Mouse (Mus musculus): ENCODE results near the gene Ears2. TPM values are rescaled to one million over a fixed set of nuclear protein-coding genes. Genes with fewer than 3 reads are reported as not detected.

Gene Ears2
- polyA plus RNA-seq, 1 experiment from 2014 or later, result 16.3 TPM

- WGBS, result 96% methylated on average over 9 of the region's 9 CpGs
- ATAC-seq (ENCODE audit: low FRiP score) (no peak), DNase-seq (ENCODE audit: low spot score, missing footprints) (no peak)
- 0 out of 2 replicates have a peak, but pooled peaks cover 6% of the 10 kb centered on the region for H3K36me3 ChIP-seq (ENCODE audit: control insufficient read depth, insufficient read depth, low read length)
- H3K4me1 ChIP-seq (ENCODE audit: control insufficient read depth, insufficient read depth, low read length), result no peaks in the 10 kb centered on the region
- no peak overlapping the region for H3K4me3 ChIP-seq (ENCODE audit: low read depth, low read length)
- no peaks in the 10 kb centered on the region for H3K27me3 ChIP-seq (ENCODE audit: control insufficient read depth, insufficient read depth, low read length)
- no peak overlapping the region for H3K4me2 ChIP-seq
- H3K27ac ChIP-seq (ENCODE audit: low read depth, low read length), result no peak overlapping the region
- no peaks in the 10 kb centered on the region for H3K9me3 ChIP-seq (ENCODE audit: control insufficient read depth, low read length)
- H3K9ac ChIP-seq (ENCODE audit: low read length), result no peak overlapping the region
These were observed 18.9 kb downstream of the Ears2 start for GRCm38 (mm10) chr7:122048191-122048590.

DNA sequence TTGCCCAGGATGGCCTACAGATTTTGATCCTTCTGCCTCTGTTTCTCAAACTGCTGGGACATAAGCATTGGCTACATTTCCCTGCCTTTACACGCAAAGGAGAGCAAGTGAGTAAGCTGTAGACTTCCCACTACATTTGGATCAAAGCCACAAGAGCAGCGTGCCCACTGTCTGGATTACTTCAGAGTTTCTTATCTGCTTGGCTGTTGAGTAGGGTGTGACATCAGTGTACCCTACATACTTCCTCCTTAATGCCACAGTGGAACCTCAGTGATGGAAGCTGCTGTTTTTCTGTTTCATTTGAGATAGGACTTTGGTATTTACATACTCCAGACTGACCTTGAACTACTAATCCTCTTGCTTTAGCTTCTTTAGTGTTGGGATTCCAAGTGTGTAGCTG is 20.2 kb downstream of the Ears2 start:
- H3K27ac ChIP-seq (ENCODE audit: low read depth, low read length), result no peak overlapping the region
- DNase-seq (ENCODE audit: low spot score, missing footprints), result no peak
- H3K4me1 ChIP-seq (ENCODE audit: control insufficient read depth, insufficient read depth, low read length), result no peaks in the 10 kb centered on the region
- WGBS, result 89% methylated on average over 2 of the region's 2 CpGs
- no peak overlapping the region for H3K4me3 ChIP-seq (ENCODE audit: low read depth, low read length)
- no peaks in the 10 kb centered on the region for H3K27me3 ChIP-seq (ENCODE audit: control insufficient read depth, insufficient read depth, low read length)
- no peak for ATAC-seq (ENCODE audit: low FRiP score)
- H3K4me2 ChIP-seq, result no peak overlapping the region
- H3K9ac ChIP-seq (ENCODE audit: low read length), result no peak overlapping the region
- H3K36me3 ChIP-seq (ENCODE audit: control insufficient read depth, insufficient read depth, low read length), result 0 out of 2 replicates have a peak, but pooled peaks cover 6% of the 10 kb centered on the region
- H3K9me3 ChIP-seq (ENCODE audit: control insufficient read depth, low read length), result no peaks in the 10 kb centered on the region

DNA sequence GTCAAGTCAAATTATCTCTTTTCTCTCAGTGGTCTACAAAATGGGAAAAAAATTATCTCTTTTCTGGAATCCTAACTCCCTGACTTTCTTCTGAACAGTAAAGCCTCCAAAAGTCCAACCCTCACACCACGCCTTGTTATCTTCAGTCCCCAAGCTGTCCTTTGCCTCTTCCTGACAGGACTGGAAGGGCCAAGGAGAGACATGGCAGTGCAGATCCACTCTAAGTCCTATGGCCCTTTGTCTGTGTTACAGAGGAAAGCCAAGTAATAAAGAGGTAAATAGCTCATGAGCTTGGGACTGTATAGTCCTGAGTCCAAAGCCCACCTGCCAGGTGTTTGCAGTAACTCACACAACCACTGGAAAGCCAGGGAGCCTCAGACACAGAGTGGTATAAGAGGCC is 21.4 kb downstream of the Ears2 start:
- H3K27me3 ChIP-seq (ENCODE audit: control insufficient read depth, insufficient read depth, low read length), result no peaks in the 10 kb centered on the region
- H3K4me2 ChIP-seq, result no peak overlapping the region
- DNase-seq (ENCODE audit: low spot score, missing footprints) (no peak), ATAC-seq (ENCODE audit: low FRiP score) (no peak)
- no peak overlapping the region for H3K4me3 ChIP-seq (ENCODE audit: low read depth, low read length)
- H3K36me3 ChIP-seq (ENCODE audit: control insufficient read depth, insufficient read depth, low read length), result 0 out of 2 replicates have a peak, but pooled peaks cover 6% of the 10 kb centered on the region
- no peaks in the 10 kb centered on the region for H3K9me3 ChIP-seq (ENCODE audit: control insufficient read depth, low read length)
- no peaks in the 10 kb centered on the region for H3K4me1 ChIP-seq (ENCODE audit: control insufficient read depth, insufficient read depth, low read length)
- no peak overlapping the region for H3K9ac ChIP-seq (ENCODE audit: low read length)
- no peak overlapping the region for H3K27ac ChIP-seq (ENCODE audit: low read depth, low read length)
- 96% methylated on average over 1 of the region's 1 CpGs for WGBS

GRCm38 (mm10) chr7:122045181-122045634 is 21.9 kb downstream of the Ears2 start:
- Histone ChIP-seq H3K27me3 (ENCODE audit: control insufficient read depth, insufficient read depth, low read length) (no peaks in the 10 kb centered on the region), H3K9ac (ENCODE audit: low read length) (no peak overlapping the region), H3K36me3 (ENCODE audit: control insufficient read depth, insufficient read depth, low read length) (0 out of 2 replicates have a peak, but pooled peaks cover 6% of the 10 kb centered on the region), H3K27ac (ENCODE audit: low read depth, low read length) (no peak overlapping the region), H3K4me3 (ENCODE audit: low read depth, low read length) (no peak overlapping the region), H3K4me2 (no peak overlapping the region), H3K4me1 (ENCODE audit: control insufficient read depth, insufficient read depth, low read length) (no peaks in the 10 kb centered on the region), H3K9me3 (ENCODE audit: control insufficient read depth, low read length) (no peaks in the 10 kb centered on the region)
- DNase-seq (ENCODE audit: low spot score, missing footprints), result no peak
- no peak for ATAC-seq (ENCODE audit: low FRiP score)
- 89% methylated on average over 4 of the region's 4 CpGs for WGBS

GRCm38 (mm10) chr7:122044106-122044505 is 23.0 kb downstream of the Ears2 start:
- no peak overlapping the region for H3K27ac ChIP-seq (ENCODE audit: low read depth, low read length)
- H3K9me3 ChIP-seq (ENCODE audit: control insufficient read depth, low read length), result no peaks in the 10 kb centered on the region
- no peak for ATAC-seq (ENCODE audit: low FRiP score)
- H3K9ac ChIP-seq (ENCODE audit: low read length), result no peak overlapping the region
- H3K27me3 ChIP-seq (ENCODE audit: control insufficient read depth, insufficient read depth, low read length), result no peaks in the 10 kb centered on the region
- 0 out of 2 replicates have a peak, but pooled peaks cover 6% of the 10 kb centered on the region for H3K36me3 ChIP-seq (ENCODE audit: control insufficient read depth, insufficient read depth, low read length)
- H3K4me3 ChIP-seq (ENCODE audit: low read depth, low read length), result no peak overlapping the region
- 86% methylated on average over 8 of the region's 8 CpGs for WGBS
- H3K4me1 ChIP-seq (ENCODE audit: control insufficient read depth, insufficient read depth, low read length), result no peaks in the 10 kb centered on the region
- no peak overlapping the region for H3K4me2 ChIP-seq
- no peak for DNase-seq (ENCODE audit: low spot score, missing footprints)

GRCm38 (mm10) chr7:122034348-122034747 is 32.7 kb downstream of the Ears2 start:
- WGBS, result 49% methylated on average over 2 of the region's 2 CpGs
- Histone ChIP-seq H3K27ac (ENCODE audit: low read depth, low read length) (no peak overlapping the region), H3K36me3 (ENCODE audit: control insufficient read depth, insufficient read depth, low read length) (no peaks in the 10 kb centered on the region), H3K4me2 (no peak overlapping the region), H3K9me3 (ENCODE audit: control insufficient read depth, low read length) (no peaks in the 10 kb centered on the region), H3K27me3 (ENCODE audit: control insufficient read depth, insufficient read depth, low read length) (no peaks in the 10 kb centered on the region), H3K9ac (ENCODE audit: low read length) (no peak overlapping the region), H3K4me1 (ENCODE audit: control insufficient read depth, insufficient read depth, low read length) (no peaks in the 10 kb centered on the region), H3K4me3 (ENCODE audit: low read depth, low read length) (no peak overlapping the region)
- no peak for ATAC-seq (ENCODE audit: low FRiP score)
- no peak for DNase-seq (ENCODE audit: low spot score, missing footprints)

- WGBS, result 64% methylated on average over 3 of the region's 3 CpGs
- no peak for DNase-seq (ENCODE audit: low spot score, missing footprints)
- H3K9me3 ChIP-seq (ENCODE audit: control insufficient read depth, low read length), result no peaks in the 10 kb centered on the region
- H3K27ac ChIP-seq (ENCODE audit: low read depth, low read length), result no peak overlapping the region
- no peak overlapping the region for H3K9ac ChIP-seq (ENCODE audit: low read length)
- ATAC-seq (ENCODE audit: low FRiP score), result no peak
- no peaks in the 10 kb centered on the region for H3K27me3 ChIP-seq (ENCODE audit: control insufficient read depth, insufficient read depth, low read length)
- H3K4me2 ChIP-seq, result no peak overlapping the region
- H3K4me3 ChIP-seq (ENCODE audit: low read depth, low read length), result no peak overlapping the region
- no peaks in the 10 kb centered on the region for H3K36me3 ChIP-seq (ENCODE audit: control insufficient read depth, insufficient read depth, low read length)
- no peaks in the 10 kb centered on the region for H3K4me1 ChIP-seq (ENCODE audit: control insufficient read depth, insufficient read depth, low read length)
These were observed 33.7 kb downstream of the Ears2 start for GRCm38 (mm10) chr7:122033371-122033770.

DNA sequence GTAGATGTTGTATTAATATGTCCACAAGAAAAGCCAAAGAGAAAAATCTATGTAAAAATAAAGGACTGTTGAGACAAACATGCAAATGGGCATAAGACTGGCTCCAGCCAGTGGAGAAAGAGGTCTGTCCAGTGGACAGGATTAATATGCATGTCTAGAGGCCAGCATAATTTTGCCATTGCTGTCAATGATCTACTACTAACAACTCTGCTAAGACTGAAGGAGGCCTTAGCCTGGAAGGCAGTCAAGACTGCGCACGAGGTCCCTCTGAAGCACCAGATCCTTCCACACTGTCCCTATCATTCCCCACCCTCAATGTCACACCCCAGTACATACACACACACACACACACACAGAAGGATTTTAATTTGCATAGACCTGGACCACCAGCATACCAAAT is 44.9 kb downstream of the Ears2 start:
- Histone ChIP-seq H3K9me3 (ENCODE audit: control insufficient read depth, low read length) (no peaks in the 10 kb centered on the region), H3K36me3 (ENCODE audit: control insufficient read depth, insufficient read depth, low read length) (no peaks in the 10 kb centered on the region), H3K27ac (ENCODE audit: low read depth, low read length) (no peak overlapping the region), H3K9ac (ENCODE audit: low read length) (no peak overlapping the region), H3K27me3 (ENCODE audit: control insufficient read depth, insufficient read depth, low read length) (no peaks in the 10 kb centered on the region), H3K4me3 (ENCODE audit: low read depth, low read length) (no peak overlapping the region), H3K4me1 (ENCODE audit: control insufficient read depth, insufficient read depth, low read length) (peaks cover 13% of the 10 kb centered on the region), H3K4me2 (no peak overlapping the region)
- DNase-seq (ENCODE audit: low spot score, missing footprints), result no peak
- ATAC-seq (ENCODE audit: low FRiP score), result no peak
- 88% methylated on average over 2 of the region's 2 CpGs for WGBS

- WGBS, result under 1% methylated on average over 50 of the region's 50 CpGs
- Histone ChIP-seq H3K9me3 (ENCODE audit: control insufficient read depth, low read length) (no peaks in the 10 kb centered on the region), H3K4me2 (peak within 1 kb of the TSS; percentile 52), H3K36me3 (ENCODE audit: control insufficient read depth, insufficient read depth, low read length) (no peaks in the 10 kb centered on the region), H3K4me1 (ENCODE audit: control insufficient read depth, insufficient read depth, low read length) (peaks cover 13% of the 10 kb centered on the region), H3K27ac (ENCODE audit: low read depth, low read length) (peak within 1 kb of the TSS; percentile 88), H3K4me3 (ENCODE audit: low read depth, low read length) (peak within 1 kb of the TSS; percentile 75), H3K27me3 (ENCODE audit: control insufficient read depth, insufficient read depth, low read length) (no peaks in the 10 kb centered on the region), H3K9ac (ENCODE audit: low read length) (peak within 1 kb of the TSS; percentile 89)
- ATAC-seq (ENCODE audit: low FRiP score) (peak; percentile 91), DNase-seq (ENCODE audit: low spot score, missing footprints) (peak; percentile 99)
These were observed 46.3 kb downstream of the Ears2 start, which contains the start of gene Gga2 for GRCm38 (mm10) chr7:122020667-122021354. TSS of gene Gga2 (minus strand) at chr7:122021222.

Data from midbrain, embryonic 11.5 days (tissue).